Mouse (Mus musculus): ENCODE results near the gene Xpo4. TPM values are rescaled to one million over a fixed set of nuclear protein-coding genes. Genes with fewer than 3 reads are reported as not detected.
"Not testable (repeated sequence)": the region's sequence is repeated elsewhere in the genome, so short reads cannot be mapped to it uniquely, and the experiment has no call there.

Xpo4 gene
- polyA plus RNA-seq, 1 experiment from 2014 or later, result 23.0 TPM

DNA sequence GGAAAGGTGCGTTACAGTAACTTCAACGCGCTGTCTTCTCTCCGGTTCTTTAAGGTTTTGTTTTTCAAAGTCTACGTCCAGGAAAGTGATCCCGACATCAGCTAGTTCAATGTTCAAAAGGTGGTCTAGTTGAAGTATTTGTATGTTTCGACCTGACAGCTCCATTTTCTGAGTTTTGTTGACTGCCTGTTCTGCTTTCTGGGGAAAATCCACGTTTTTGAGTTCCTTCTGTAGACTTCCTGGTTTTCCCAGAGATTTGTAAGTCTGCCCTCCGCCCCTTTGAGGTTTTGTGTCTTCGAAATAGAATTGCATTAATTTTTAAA lies 359 bp upstream of the Xpo4 start:
- 10% methylated on average over 10 of the region's 10 CpGs for WGBS
- Histone ChIP-seq H3K4me1 (ENCODE audit: control insufficient read depth, insufficient read depth, low read length) (peaks cover 16% of the 10 kb centered on the region), H3K27me3 (replicated peaks; ENCODE audit: control insufficient read depth, insufficient read depth, low read length) (no peaks in the 10 kb centered on the region), H3K27ac (replicated peaks; ENCODE audit: low read depth, low read length) (peak overlapping the region; percentile 94), H3K9ac (ENCODE audit: low read depth, low read length) (peak overlapping the region; percentile 94), H3K9me3 (ENCODE audit: control insufficient read depth, low read length) (no peaks in the 10 kb centered on the region), H3K36me3 (ENCODE audit: control insufficient read depth, insufficient read depth, low read length) (no peaks in the 10 kb centered on the region), H3K4me2 (ENCODE audit: low read depth, low read length) (peak overlapping the region; percentile 91), H3K4me3 (ENCODE audit: low read depth, low read length) (peak overlapping the region; percentile 83)
- DNase-seq (ENCODE audit: low spot score) (no peak), ATAC-seq (ENCODE audit: low read depth) (no peak)

DNA sequence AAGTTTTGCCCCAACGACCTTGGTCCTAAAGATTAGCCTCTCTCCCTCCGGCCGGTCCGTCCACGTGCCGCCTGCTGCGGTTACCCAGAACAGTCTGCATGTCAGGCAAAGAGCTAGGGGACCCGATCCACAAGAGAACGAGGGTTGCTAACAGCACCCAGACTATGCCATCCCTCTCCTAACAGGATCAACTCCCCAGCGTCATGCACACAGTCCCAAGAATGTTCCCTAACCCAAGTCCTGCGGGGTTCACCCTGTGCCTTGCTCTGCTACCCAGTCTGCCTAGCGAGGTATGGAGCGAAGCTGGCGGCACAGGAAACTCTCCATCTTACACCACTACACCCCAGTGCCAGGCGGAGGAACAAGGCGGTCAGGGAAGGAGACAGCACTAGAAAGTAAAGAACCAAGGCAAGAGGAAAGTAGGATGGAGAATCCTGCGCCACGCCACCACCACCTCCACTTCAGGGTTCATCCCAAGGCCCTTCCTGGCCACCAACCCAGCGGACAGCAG lies 864 bp downstream of the Xpo4 start:
- ATAC-seq (ENCODE audit: low read depth) (peak; percentile 50), DNase-seq (ENCODE audit: low spot score) (peak; percentile 12)
- H3K27ac ChIP-seq (replicated peaks; ENCODE audit: low read depth, low read length), result peak overlapping the region; percentile 94
- H3K4me1 ChIP-seq (ENCODE audit: control insufficient read depth, insufficient read depth, low read length), result peaks cover 16% of the 10 kb centered on the region
- H3K4me3 ChIP-seq (ENCODE audit: low read depth, low read length), result peak overlapping the region; percentile 83
- H3K9ac ChIP-seq (ENCODE audit: low read depth, low read length), result peak overlapping the region; percentile 94
- H3K9me3 ChIP-seq (ENCODE audit: control insufficient read depth, low read length), result no peaks in the 10 kb centered on the region
- H3K36me3 ChIP-seq (ENCODE audit: control insufficient read depth, insufficient read depth, low read length), result no peaks in the 10 kb centered on the region
- H3K4me2 ChIP-seq (ENCODE audit: low read depth, low read length), result peak overlapping the region; percentile 91
- WGBS, result under 1% methylated on average over 19 of the region's 19 CpGs
- H3K27me3 ChIP-seq (replicated peaks; ENCODE audit: control insufficient read depth, insufficient read depth, low read length), result no peaks in the 10 kb centered on the region

DNA sequence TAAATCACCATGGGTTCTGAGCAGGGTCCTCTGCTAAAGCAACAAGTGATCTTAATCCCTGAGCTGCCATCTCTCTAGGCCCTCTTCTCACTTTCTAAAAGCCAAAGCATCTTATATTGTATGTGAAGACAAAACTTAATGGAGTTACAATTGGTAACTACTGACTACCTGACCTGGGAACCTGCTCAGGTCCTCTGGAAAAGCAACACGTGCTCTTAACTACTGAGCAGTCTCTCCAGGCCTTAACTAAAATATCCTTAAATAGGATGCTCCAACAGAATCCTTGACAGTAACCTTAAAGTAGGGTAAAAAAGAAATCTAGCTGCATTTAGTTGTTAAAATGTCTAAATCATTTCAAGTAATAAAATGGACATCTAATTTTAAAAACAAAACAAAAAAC lies 1.6 kb downstream of the Xpo4 start:
- Histone ChIP-seq H3K4me1 (ENCODE audit: control insufficient read depth, insufficient read depth, low read length) (peaks cover 16% of the 10 kb centered on the region), H3K27ac (replicated peaks; ENCODE audit: low read depth, low read length) (no peak overlapping the region), H3K9me3 (ENCODE audit: control insufficient read depth, low read length) (no peaks in the 10 kb centered on the region), H3K27me3 (replicated peaks; ENCODE audit: control insufficient read depth, insufficient read depth, low read length) (no peaks in the 10 kb centered on the region), H3K9ac (ENCODE audit: low read depth, low read length) (peak overlapping the region; percentile 94), H3K4me2 (ENCODE audit: low read depth, low read length) (peak overlapping the region; percentile 91), H3K4me3 (ENCODE audit: low read depth, low read length) (peak overlapping the region; percentile 83), H3K36me3 (ENCODE audit: control insufficient read depth, insufficient read depth, low read length) (no peaks in the 10 kb centered on the region)
- DNase-seq (ENCODE audit: low spot score) (no peak), ATAC-seq (ENCODE audit: low read depth) (no peak)
- 24% methylated on average over 1 of the region's 1 CpGs for WGBS

DNA sequence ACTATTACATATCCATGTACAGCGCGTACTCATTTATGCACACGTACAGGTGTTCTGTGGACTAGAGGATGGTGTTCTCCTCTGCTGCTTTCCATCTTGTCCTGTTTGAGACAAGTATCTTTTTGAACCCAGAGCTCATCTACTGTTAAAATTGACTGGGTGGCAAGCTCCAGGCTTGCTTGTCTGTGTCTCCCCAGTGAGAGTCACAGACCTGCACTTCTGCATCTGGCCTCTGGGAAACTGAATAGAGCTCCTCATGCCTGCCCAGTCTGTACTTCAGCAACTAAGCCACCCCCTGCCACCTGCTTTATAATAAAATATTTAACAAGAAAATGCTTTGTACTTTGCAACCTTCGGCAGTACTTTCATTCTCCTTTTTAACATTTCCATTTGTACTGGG lies 6.9 kb downstream of the Xpo4 start:
- 99% methylated on average over 4 of the region's 4 CpGs for WGBS
- Histone ChIP-seq H3K27me3 (replicated peaks; ENCODE audit: control insufficient read depth, insufficient read depth, low read length) (no peaks in the 10 kb centered on the region), H3K4me3 (ENCODE audit: low read depth, low read length) (no peak overlapping the region), H3K9me3 (ENCODE audit: control insufficient read depth, low read length) (no peaks in the 10 kb centered on the region), H3K27ac (replicated peaks; ENCODE audit: low read depth, low read length) (no peak overlapping the region), H3K36me3 (ENCODE audit: control insufficient read depth, insufficient read depth, low read length) (0 out of 2 replicates have a peak, but pooled peaks cover 4% of the 10 kb centered on the region), H3K4me2 (ENCODE audit: low read depth, low read length) (no peak overlapping the region), H3K9ac (ENCODE audit: low read depth, low read length) (no peak overlapping the region), H3K4me1 (ENCODE audit: control insufficient read depth, insufficient read depth, low read length) (peaks cover 4% of the 10 kb centered on the region; the same call in 1 of the 2 replicates)
- DNase-seq (ENCODE audit: low spot score) (no peak), ATAC-seq (ENCODE audit: low read depth) (no peak)

DNA sequence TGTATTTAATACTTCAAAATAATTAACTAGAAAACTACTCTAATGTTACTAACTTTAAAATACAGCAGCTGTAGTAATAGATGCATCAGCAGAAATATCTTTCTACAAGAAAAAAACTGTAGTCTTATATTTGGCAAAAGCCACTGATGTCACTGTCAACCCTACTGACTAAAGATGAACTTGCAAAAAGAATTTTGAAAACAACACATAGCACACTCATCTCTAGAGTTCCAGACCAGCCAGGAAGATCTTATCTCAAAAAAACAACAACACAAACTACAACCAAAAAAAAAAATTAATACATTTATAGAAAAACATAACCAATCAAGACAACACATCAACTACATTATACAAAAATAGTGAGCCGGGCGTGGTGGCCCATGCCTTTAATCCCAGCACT lies 7.7 kb downstream of the Xpo4 start:
- 0 out of 2 replicates have a peak, but pooled peaks cover 4% of the 10 kb centered on the region for H3K36me3 ChIP-seq (ENCODE audit: control insufficient read depth, insufficient read depth, low read length)
- no peak overlapping the region for H3K27ac ChIP-seq (replicated peaks; ENCODE audit: low read depth, low read length)
- ATAC-seq (ENCODE audit: low read depth) (no peak), DNase-seq (ENCODE audit: low spot score) (no peak)
- H3K27me3 ChIP-seq (replicated peaks; ENCODE audit: control insufficient read depth, insufficient read depth, low read length), result no peaks in the 10 kb centered on the region
- no peak overlapping the region for H3K4me2 ChIP-seq (ENCODE audit: low read depth, low read length)
- no peak overlapping the region for H3K9ac ChIP-seq (ENCODE audit: low read depth, low read length)
- H3K4me3 ChIP-seq (ENCODE audit: low read depth, low read length), result no peak overlapping the region
- WGBS, result 92% methylated on average over 2 of the region's 2 CpGs
- no peaks in the 10 kb centered on the region for H3K9me3 ChIP-seq (ENCODE audit: control insufficient read depth, low read length)
- no peaks in the 10 kb centered on the region for H3K4me1 ChIP-seq (ENCODE audit: control insufficient read depth, insufficient read depth, low read length)

DNA sequence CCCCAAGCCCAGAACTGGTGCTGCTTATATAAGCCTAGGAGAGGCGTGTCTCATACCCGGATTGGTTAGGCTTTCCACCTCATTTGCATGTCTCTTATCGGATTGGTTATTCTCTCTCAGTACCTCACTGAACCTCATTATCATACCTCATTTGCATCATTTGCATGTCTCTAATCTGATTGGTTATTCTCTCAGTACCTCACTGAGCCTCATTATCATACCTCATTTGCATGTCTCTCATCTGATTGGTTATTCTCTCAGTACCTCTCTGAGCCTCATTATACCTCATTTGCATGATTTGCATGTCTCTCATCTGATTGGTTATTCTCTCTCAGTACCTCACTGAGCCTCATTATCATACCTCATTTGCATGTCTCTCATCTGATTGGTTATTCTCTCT lies 8.7 kb downstream of the Xpo4 start:
- H3K4me1 ChIP-seq (ENCODE audit: control insufficient read depth, insufficient read depth, low read length); H3K4me2 ChIP-seq (ENCODE audit: low read depth, low read length); H3K4me3 ChIP-seq (ENCODE audit: low read depth, low read length); H3K9me3 ChIP-seq (ENCODE audit: control insufficient read depth, low read length); H3K27ac ChIP-seq (replicated peaks; ENCODE audit: low read depth, low read length); H3K9ac ChIP-seq (ENCODE audit: low read depth, low read length); H3K27me3 ChIP-seq (replicated peaks; ENCODE audit: control insufficient read depth, insufficient read depth, low read length); DNase-seq (ENCODE audit: low spot score); H3K36me3 ChIP-seq (ENCODE audit: control insufficient read depth, insufficient read depth, low read length); ATAC-seq (ENCODE audit: low read depth): not testable (repeated sequence)
- 91% methylated on average over 3 of the region's 3 CpGs for WGBS

DNA sequence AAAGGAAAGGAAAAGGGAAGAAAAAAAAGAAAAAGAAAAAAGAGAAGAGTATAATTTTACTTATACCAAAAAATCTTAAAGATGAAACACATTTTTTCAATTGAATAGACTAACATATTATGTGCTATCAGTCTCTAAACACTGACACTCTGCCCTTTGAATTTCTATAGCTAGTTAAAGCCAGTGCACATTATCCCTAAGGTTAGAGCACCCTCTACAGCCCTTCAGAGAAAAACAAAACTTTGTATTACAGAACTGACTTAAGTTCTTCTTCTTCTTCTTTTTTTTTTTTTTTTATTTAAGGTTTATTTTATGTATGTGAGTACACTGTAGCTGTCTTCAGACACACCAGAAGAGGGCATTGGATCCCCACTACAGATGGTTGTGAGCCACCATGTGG lies 15.7 kb downstream of the Xpo4 start:
- no peak for ATAC-seq (ENCODE audit: low read depth)
- no peak for DNase-seq (ENCODE audit: low spot score)
- no peaks in the 10 kb centered on the region for H3K4me1 ChIP-seq (ENCODE audit: control insufficient read depth, insufficient read depth, low read length)

DNA sequence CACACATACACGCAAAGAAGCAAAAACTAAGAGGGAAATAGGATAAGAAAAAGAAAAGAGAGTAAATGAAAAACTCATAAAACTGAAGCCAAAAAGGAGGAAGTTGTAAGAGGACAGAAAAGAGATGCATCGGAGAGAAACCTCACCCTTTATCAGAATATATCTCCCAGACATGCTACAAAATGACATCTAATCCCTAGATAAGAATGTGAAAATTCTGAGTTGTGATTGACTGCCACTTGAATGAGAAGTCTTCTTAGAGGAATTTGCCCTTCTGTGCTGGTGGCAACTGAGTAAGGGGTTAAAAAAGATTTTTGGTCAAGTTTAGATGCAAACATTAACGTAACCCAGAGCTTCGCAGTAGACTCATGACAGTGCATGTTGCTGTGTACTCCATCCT lies 19.1 kb downstream of the Xpo4 start:
- Histone ChIP-seq H3K4me1 (ENCODE audit: control insufficient read depth, insufficient read depth, low read length) (no peaks in the 10 kb centered on the region), H3K9ac (ENCODE audit: low read depth, low read length) (no peak overlapping the region), H3K36me3 (ENCODE audit: control insufficient read depth, insufficient read depth, low read length) (peaks cover 14% of the 10 kb centered on the region; the same call in 1 of the 2 replicates), H3K27me3 (replicated peaks; ENCODE audit: control insufficient read depth, insufficient read depth, low read length) (no peaks in the 10 kb centered on the region), H3K9me3 (ENCODE audit: control insufficient read depth, low read length) (no peaks in the 10 kb centered on the region), H3K4me3 (ENCODE audit: low read depth, low read length) (no peak overlapping the region), H3K4me2 (ENCODE audit: low read depth, low read length) (no peak overlapping the region), H3K27ac (replicated peaks; ENCODE audit: low read depth, low read length) (no peak overlapping the region)
- ATAC-seq (ENCODE audit: low read depth), result no peak
- WGBS, result 80% methylated on average over 4 of the region's 4 CpGs
- no peak for DNase-seq (ENCODE audit: low spot score)

More for the DNA sequence above, 15.7 kb downstream of the Xpo4 start:
- H3K27ac ChIP-seq (replicated peaks; ENCODE audit: low read depth, low read length), result no peak overlapping the region
- H3K36me3 ChIP-seq (ENCODE audit: control insufficient read depth, insufficient read depth, low read length), result 0 out of 2 replicates have a peak, but pooled peaks cover 4% of the 10 kb centered on the region
- no peaks in the 10 kb centered on the region for H3K9me3 ChIP-seq (ENCODE audit: control insufficient read depth, low read length)
- H3K4me3 ChIP-seq (ENCODE audit: low read depth, low read length), result no peak overlapping the region
- no peaks in the 10 kb centered on the region for H3K27me3 ChIP-seq (replicated peaks; ENCODE audit: control insufficient read depth, insufficient read depth, low read length)
- no peak overlapping the region for H3K9ac ChIP-seq (ENCODE audit: low read depth, low read length)
- no peak overlapping the region for H3K4me2 ChIP-seq (ENCODE audit: low read depth, low read length)

DNA sequence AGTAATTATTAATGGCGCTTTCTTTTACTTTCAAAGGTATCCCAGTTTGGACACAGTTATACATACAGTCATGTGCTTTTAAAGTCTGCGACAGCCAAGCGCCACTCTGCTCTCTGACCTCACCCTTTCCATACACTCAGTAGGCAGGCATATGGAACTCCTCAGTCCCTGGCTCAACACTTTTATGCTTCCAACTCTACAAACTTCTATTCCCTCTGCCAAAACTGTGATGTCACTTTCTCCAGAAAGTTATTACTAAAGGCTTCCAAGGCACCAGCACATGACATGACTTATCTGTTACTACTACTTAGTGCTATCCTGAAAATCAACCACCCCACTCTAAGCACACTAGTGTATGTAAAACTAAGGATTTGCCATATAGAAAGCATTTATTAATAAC lies 26.1 kb downstream of the Xpo4 start:
- DNase-seq (ENCODE audit: low spot score) (no peak), ATAC-seq (ENCODE audit: low read depth) (no peak)
- Histone ChIP-seq H3K4me3 (ENCODE audit: low read depth, low read length) (no peak overlapping the region), H3K4me1 (ENCODE audit: control insufficient read depth, insufficient read depth, low read length) (0 out of 2 replicates have a peak, but pooled peaks cover 3% of the 10 kb centered on the region), H3K27me3 (replicated peaks; ENCODE audit: control insufficient read depth, insufficient read depth, low read length) (no peaks in the 10 kb centered on the region), H3K9ac (ENCODE audit: low read depth, low read length) (no peak overlapping the region), H3K36me3 (ENCODE audit: control insufficient read depth, insufficient read depth, low read length) (peaks cover 30% of the 10 kb centered on the region; the same call in 1 of the 2 replicates), H3K4me2 (ENCODE audit: low read depth, low read length) (no peak overlapping the region), H3K9me3 (ENCODE audit: control insufficient read depth, low read length) (no peaks in the 10 kb centered on the region), H3K27ac (replicated peaks; ENCODE audit: low read depth, low read length) (no peak overlapping the region)
- WGBS, result 92% methylated on average over 3 of the region's 3 CpGs

Data from embryonic facial prominence, embryonic 14.5 days (tissue).